ENCODE assay signal across 14 mouse cellular contexts in genomic region chr9:47444168-47444567, GRCm38 (mm10).
"Had no signal": no experiment of that assay in that cellular context is flagged by ENCODE, and none has a peak within 500 bp of the region (broad histone marks: within the 10 kb centered on the region; RNA-seq: fewer than 3 reads in every experiment).

No protein-coding gene starts in this region.

- DNase-seq: lung, adult 18-20 months; lung, embryonic 14.5 days; lung, postnatal 10 days; lung, postnatal 4 days; right cerebral cortex, postnatal 14 days; thymus, adult 2 months; thymus, postnatal 25 days; thymus, postnatal 4 days had no signal

- ATAC-seq: midbrain, embryonic 15.5 days had no signal

- H3K27ac ChIP-seq: midbrain, embryonic 10.5 days; midbrain, embryonic 12.5 days; midbrain, embryonic 15.5 days; neural tube, embryonic 12.5 days; stomach, embryonic 15.5 days; stomach, postnatal 0 days had no signal

- H3K4me1 ChIP-seq: stomach, embryonic 15.5 days had no signal

- H3K9ac ChIP-seq: lung, embryonic 14.5 days; midbrain, embryonic 12.5 days; midbrain, embryonic 15.5 days; neural tube, embryonic 12.5 days; stomach, embryonic 15.5 days had no signal

- H3K4me2 ChIP-seq: lung, embryonic 14.5 days; midbrain, embryonic 12.5 days; midbrain, embryonic 15.5 days; neural tube, embryonic 12.5 days; stomach, embryonic 15.5 days had no signal

- H3K4me3 ChIP-seq: midbrain, embryonic 10.5 days; midbrain, embryonic 12.5 days; midbrain, embryonic 15.5 days; neural tube, embryonic 12.5 days; stomach, embryonic 15.5 days had no signal

- H3K36me3 ChIP-seq: midbrain, embryonic 10.5 days; midbrain, embryonic 12.5 days; midbrain, embryonic 15.5 days; neural tube, embryonic 12.5 days; stomach, embryonic 15.5 days had no signal

- H3K27me3 ChIP-seq: midbrain, embryonic 15.5 days; neural tube, embryonic 12.5 days; stomach, embryonic 15.5 days had no signal

- H3K9me3 ChIP-seq: midbrain, embryonic 10.5 days; midbrain, embryonic 12.5 days; midbrain, embryonic 15.5 days; neural tube, embryonic 12.5 days; stomach, embryonic 15.5 days had no signal
